Mouse (Mus musculus) CD4-positive helper T cell, adult 2 months (primary cell): Measurements from ENCODE around the gene Psmb5.

Experiments used
- DNase-seq: peaks from one replicate; pipeline ENCODE4 v3.0.0-alpha.2; 2012; ENCODE audit warnings: low read depth, missing footprints, low spot score

Psmb5 gene

DNA sequence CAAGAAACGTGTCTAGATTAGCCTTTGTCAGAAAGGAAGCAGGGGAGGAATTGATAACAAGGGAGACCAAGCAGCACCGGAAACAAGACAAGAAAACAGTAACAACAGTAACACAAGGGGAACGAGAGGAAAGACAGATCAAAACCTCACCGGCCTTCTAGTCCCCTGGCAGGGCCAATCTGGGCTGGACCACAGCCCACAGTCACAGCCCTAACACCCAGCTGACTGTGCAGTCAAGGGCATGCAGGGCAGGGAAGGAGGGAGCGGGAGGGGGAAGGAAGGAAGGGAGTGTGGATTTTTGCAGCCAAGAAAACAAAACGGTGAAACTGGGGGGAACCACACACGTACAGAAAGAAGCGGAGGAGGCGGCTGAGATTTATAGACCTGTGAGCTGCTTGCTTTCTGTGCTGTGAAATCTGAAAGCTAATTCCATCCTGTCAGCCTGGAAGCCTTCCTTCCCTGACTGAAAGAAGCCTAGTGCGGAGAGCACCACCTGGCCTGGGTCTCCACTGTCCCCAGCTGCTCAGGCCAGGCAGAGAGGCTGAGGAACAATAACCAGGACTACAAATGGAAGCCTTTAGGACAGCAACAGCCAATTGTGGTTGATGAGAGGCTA is 25.4 kb downstream of the Psmb5 start:
- no peak for DNase-seq

- DNase-seq, result no peak
Observed at GRCm38 (mm10) chr14:54591056-54591455, 26.8 kb downstream of the Psmb5 start.

DNA sequence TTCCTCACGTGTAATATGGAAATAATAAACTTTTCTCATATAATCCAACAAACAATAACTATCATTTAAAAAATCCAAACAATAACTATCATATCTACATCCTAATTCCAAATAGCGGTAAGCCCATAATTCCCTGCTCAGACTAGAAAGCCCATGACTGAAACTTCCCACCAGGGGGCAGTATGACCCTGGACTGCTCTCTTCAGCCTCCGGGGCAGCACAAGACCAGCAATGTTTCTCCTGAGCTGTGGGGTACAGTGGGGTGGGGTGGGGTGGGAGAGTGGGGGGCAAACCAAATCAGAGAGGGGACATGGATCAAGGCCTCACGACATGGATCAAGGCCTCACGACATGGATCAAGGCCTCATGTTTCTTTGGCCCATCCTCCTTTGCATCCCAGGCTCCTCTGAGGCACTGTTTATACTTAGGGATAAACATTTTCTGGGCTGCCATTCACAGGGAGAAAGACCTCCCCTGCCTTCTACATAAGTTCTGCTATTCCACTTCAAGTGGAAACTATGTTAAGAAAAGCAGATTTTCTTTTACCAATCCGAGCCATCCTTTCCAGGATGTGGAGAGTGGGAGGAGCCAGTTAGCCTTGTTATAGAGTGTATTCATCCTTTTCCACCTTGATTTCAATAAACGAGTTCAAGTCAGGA is 34.0 kb downstream of the Psmb5 start:
- peak; percentile 60 for DNase-seq

GRCm38 (mm10) chr14:54582536-54582935 is 35.3 kb downstream of the Psmb5 start:
- DNase-seq, result no peak

DNA sequence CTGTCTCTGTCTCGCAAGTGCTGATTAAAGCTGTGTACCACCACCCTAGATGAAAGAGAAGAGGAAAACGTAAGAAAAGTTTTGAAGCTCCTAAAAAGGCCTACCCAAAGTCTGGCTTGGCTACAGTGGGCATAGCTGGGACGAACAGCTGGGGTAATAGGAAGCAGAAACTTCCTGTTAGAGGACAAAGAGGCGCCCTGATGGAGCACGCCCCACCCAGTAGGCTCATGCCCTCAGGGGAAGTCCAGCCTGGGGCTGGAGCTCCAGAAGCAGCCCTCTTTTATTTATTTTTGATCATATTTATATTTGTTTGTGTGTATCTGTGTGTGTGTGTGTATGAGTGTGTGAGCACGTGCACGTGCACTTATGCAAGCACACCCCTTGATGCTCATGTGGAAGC is 38.2 kb downstream of the Psmb5 start:
- DNase-seq, result no peak

DNA sequence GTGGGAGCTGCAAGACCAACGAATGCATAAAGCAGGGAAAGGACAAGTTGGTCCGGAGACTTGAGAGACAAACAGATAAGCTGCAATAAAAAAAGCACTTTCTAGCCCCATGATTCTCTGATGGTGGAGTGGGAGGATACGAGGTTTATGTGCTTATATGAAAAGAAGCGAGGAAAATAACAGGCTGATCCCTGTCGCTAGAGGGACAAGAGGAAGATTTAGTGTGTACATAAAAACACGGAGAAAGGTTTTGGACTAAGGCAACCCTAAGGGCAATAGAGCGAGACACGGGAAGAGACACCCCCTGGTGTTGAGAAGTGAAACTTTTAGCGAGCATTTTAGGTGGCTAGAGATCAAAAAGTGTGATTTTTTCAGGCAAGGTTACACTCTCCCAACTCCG is 39.8 kb downstream of the Psmb5 start:
- DNase-seq, result peak; percentile 75

- peak; percentile 56 for DNase-seq
Observed at GRCm38 (mm10) chr14:54577089-54577982, 40.5 kb downstream of the Psmb5 start, which contains the start of gene Ajuba. Ajuba (minus strand) TSS chr14:54577558.

DNA sequence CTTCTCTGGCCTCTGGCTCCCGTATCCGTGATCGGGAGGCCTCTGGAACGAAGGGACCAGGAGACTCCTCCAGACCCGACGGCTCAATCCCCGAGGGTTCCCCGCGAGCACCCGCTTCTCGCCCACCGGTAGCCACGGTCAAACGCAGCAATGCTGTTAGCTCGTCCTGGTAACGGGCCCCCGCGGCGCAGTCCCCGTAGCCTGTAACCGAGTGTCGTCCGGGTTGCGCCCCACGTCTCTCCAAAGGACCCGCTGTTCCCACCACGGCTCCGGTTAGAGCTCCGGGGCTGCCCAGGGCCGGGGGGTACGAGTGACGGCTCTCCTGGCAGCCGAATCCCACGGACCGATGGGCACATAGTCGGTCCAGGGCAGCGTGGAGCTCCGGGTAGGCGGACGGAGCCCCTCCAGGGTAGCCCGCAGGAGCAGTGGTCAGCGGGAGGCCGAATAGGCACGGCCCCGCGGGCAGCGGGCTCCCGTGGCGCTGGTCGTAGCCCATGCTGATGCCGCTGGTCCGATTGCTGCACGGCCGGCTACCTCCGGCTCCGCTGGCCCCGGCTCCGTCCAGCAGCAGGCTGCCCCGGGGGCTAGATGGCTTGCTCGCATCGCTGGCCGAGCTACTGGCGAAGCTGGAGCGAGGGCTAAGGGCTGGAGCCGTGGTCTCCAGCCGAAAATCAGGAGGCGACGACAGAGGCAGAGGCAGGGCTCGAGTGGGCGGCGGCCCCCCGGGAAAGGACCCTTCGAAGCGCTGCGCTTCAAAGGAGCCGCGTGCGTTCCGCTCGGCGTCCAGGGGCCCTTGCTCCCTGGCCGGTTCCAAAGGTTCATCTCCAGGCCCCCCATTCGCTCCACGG is 41.4 kb downstream of the Psmb5 start:
- DNase-seq, result peak; percentile 15

DNA sequence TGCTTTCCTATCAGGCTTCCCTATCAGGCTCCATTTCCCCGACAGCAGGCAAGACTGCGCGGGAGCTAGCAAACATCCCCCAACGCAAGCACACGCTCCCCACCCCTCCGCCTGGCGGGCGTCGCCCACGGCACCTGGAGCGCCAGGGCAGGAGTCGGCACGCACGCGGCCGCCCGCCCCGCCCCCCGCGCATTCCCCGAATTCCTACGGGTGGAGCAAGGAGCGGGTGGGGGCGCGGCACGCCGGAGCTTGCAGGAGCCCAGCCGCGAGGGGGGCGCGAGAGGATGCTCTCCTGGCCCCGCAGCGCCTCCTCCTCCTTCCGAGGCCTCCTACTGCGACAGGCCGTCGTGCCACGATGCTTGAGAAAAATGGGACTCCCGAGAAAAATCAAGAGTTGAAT is 42.2 kb downstream of the Psmb5 start:
- no peak for DNase-seq

- no peak for DNase-seq
Observed at GRCm38 (mm10) chr14:54575031-54575430, 42.8 kb downstream of the Psmb5 start.

- no peak for DNase-seq
Observed at GRCm38 (mm10) chr14:54574253-54574652, 43.6 kb downstream of the Psmb5 start.

GRCm38 (mm10) chr14:54572790-54573736 is 44.8 kb downstream of the Psmb5 start:
- no peak for DNase-seq

DNA sequence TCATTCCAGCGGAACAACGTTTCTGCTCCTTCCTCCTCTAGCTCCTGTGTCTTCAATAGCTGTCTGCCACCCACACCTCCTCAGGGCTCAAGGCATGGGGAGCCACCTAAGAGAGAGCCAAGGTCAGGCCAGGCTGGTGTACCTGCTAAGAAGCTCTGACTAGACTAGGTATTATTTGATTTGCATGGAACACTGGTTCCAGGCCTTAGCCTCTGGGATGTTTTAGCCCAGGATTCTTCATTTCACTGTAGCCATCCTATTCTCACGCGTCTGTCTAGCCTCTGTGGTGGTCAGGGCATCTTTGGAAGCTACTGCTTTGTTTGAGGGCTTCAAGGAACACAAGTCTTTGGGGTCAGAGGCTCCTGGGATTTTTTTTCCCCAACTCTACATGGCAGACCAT is 45.7 kb downstream of the Psmb5 start:
- no peak for DNase-seq

GRCm38 (mm10) chr14:54569451-54570392 is 48.1 kb downstream of the Psmb5 start:
- no peak for DNase-seq

- peak; percentile 62 for DNase-seq
Observed at GRCm38 (mm10) chr14:54568694-54569414, 49.0 kb downstream of the Psmb5 start.
